Mouse (Mus musculus) CD4-positive, CD25-positive, alpha-beta regulatory T cell, adult 2 months (primary cell): Measurements from ENCODE around the gene Catip.
"Not testable (repeated sequence)": the region's sequence is repeated elsewhere in the genome, so short reads cannot be mapped to it uniquely, and the experiment has no call there.

Experiments used
- DNase-seq: peaks from one replicate; pipeline ENCODE4 v3.0.0-alpha.2; 2012; ENCODE audit warnings: low read depth, low spot score

Gene Catip

DNA sequence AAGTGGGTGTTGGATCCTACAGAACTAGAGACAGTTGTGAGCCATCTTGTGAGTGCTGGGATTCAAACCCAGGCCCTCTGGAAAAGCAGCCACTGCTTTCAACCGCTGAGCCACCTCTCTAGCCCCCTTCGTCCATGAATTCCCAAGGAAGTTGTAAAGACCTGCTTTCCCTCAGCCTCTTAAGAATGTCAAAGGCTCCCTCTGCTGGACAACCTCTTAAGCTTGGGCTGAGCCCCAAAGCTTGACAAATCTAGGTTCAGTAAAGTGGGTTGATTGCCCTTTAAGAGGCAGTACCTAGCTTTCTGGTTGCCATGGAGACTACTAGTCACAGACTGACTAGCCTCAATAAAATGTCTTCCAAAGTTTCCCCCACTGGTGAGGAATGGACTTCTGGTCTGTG, at the start of gene Catip:
Gene Catip (plus strand): TSS at position 297 of the 400 bp plus-strand sequence.
- peak; percentile 86 for DNase-seq

DNA sequence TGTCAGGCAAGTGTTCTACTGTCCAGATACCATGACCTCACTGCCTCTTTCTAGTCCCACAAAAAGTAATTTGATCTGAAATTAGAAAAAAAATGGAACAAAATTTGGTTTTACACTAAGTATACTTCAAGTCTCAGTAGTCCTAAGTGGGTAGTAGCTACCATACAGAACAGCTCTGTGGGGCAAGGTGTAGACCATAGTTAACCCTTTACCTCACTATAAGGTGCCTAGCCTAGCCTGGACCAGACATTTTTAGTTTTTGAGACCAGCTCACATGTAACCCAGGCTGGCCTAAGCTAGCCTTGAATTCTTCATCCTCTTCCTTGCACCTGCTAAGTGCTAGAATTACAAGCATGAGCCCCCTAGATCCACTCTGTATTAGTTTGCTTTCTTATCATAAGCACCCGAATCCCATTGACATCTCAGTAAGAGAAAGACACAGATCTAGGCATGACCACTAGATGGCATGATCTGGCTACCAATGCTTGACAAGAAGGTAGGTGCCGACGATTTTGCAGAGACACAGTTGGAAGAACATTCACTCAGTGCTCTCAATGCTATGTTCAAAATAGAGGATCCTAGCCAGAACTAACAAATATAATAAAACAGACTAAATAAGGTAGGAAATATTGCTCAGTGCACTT, 48.7 kb upstream of the Catip start:
- peak; percentile 88 for DNase-seq

DNA sequence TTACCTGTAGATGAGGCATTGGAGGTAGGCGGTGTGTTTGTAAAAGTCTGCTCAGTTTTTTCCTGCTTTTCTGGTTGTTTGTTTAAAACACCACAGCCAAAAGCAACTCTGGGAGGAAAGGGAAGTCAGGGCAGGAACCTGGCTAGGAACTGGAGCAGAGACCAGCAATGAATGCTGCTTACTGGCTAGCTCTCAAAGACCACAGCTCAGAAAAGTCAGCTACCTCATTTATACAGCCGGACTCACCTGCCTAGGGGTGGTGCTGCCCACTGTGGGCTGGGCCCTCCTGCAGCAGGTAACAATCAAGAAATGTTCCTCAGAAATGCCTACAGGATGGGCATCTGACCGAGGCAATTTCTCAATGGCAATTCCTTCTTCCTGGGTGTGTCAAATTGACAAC, 47.1 kb upstream of the Catip start:
- DNase-seq: no peak

DNA sequence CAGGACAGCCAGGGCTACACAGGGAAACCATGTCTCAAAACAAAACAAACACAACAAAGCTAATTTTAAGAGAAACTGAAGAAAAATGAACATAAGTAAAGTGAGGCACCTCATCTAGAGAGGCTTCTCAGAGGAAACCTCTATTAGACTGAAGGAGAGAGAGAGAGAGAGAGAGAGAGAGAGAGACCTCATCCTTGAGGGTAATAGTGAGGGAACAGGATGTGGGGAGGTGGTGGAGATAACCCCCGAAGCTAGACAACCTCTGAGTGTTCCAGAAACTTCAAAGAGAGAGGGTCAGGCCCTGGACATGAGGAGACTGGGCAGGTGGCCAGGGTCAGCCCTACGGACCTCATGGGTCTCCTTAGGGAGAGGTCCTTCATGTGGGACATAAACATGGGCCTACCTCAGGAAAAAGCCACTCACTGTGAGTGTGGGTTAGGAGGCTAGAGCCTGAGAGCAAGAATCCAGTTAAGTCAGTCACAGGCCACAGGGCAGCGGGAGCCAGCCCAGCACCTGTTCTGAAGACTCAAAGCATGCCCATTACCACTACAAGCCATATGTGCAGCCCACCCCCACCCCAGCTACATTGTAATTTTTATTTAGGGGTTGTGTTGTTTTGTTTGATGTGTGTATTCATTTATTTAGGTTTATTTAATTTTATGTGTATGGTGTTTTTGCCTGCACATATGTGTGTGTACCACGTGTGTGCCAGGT, 45.6 kb upstream of the Catip start:
- no peak for DNase-seq

DNA sequence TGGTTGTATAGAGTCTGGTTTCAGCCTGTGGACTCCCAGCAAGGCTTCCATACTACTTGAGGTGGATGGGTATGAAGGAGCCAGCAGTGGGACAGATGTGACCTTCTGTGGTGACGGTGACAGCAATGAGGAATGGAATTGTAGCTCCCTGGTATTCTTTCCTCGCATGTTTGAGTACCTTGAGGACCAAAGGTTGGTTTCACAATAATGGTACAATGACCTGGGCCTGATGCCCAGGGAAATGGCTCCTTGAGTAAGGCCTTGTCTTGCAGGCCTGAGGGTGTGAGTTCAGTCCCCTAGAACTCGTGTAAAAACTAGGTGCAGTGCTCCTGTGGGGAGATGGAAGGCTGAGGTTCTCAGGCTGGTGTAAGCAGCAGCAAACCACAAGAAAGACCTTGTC, 43.2 kb upstream of the Catip start:
- DNase-seq: no peak

DNA sequence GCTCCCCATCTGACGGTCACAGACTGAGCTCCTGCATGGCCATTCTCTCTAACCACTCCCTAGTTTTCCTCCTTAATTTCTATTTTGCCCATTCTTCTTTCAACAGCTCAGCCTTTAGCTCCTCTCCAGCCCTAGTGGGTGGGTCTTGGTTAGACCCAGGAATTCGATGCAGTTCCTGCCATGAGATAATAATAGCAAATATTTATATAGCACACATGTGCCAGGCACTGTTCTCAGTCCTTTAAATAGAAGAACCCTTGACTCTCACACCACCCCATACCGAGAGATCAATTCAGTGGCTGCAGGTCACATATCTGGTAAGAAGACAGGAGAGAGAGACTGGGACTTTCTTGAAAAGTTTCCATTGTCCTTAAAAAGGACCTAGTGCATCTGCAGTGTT, 40.5 kb upstream of the Catip start:
- no peak for DNase-seq

DNA sequence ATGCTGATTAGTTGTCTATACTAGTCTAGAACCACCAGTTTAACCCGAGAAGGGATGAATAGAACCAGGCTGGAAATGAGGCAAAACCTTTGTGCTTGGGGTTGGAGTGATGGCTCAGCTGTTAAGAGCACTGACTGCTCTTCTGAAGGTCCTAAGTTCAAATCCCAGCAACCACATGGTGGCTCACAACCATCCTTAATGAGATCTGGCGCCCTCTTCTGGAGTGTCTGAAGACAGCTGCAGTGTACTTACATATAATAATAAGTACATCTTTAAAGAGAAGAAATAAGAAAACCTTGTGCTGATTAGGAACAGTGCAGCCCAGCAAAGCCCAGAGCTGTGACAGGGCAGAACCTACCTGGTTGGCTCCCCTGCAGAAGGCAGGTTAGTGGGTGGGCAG, 35.0 kb upstream of the Catip start:
- DNase-seq: not testable (repeated sequence)

DNA sequence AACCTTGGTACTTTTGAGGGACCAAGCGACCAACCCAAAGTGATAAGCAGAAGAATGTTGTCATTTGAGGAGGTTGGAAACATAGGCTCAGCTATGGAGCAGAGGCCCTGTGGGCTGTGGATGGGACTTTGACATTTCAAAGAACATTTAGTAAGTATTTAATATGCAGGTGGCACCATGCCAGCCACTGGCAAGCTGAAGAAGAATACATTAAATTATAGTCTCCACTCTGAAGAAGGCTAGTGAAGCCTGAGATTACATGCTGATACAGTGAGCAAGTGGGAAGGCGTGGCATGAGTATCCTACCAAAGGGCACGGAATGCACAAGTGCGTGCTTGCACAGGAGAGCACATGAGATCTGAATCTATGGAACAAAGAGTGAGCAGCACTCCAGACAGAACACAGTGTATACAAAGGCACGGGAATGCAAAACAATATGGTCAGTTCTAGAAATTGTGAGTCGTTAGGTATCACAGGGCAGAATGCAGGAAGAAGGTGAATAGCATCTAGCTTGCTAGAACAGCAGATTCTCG, 31.9 kb upstream of the Catip start:
- DNase-seq: no peak

DNA sequence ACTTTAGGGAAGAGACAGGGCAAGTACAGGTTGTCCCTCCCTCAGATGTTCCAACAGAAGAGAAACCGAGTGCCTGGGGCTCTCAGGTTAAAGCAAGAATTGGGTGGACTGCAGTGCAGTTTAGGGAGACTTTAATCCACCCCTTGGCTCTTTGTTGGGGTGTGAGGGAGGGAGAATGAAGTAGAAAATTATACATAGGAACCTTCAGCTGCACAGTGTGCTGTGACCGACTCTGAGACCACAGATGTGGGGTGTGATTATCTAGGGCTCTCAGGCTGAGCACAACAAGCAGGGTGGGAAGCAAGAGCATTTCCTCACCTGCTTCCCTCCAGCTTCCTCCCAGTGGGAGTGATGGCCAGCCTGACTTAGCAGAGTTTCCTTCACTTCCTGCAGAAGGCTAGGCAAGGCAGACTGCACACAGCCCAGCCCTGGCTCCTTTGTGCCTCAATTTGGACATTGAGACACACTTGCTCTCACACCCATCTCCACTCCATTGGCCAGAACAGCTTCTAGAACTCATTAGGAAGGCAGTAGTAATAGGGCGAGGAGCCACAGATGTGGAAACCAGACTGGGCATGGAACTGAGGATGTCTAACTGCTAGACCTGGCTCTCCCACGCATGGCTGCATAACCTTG, 30.7 kb upstream of the Catip start:
- DNase-seq: no peak

DNA sequence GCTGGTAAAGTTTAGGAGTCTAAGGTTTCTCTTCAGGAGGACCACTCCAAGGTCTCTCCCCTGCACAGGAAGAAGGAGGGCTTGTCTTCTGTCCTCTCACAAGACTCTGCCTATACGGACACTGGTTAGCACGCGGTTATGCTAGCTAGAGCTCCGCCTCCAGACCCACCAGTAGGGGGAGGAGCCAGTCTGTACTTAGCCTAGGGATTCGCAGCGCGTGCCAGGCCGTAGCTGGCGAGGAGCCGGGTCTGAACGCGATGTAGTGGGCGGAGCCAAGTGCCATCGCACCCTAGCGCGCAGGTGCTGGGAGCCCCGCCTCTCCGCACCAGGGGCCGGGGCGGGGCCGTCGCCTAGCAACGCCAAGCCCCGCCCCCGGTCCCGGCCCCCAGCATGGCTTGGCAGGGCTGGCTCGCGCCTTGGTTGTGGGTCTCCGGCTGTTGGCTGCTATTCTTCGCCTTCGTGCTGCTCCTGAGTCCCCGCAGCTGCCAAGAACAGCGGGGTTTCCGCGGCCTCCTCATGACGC, 29.6 kb upstream of the Catip start:
- peak; percentile 98 for DNase-seq

DNA sequence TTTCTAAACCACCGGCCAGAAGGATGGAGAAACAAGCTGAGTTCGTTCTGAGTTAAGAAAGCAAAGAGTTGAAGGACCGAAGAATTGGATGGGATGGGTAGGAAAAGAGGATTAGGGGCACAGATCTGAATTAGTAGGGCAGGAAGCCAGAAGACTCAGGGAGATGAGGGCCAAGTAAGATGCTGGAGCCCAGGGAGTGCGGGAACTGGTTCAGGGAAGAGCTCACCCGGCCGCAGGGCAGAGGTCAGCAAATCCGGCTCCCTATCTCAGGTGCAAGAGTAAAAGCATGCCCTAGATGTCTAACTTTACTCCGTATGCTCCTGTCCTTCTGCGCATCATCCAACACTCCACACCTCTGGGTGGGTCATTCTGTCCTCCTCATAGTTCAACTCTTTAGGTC, 29.0 kb upstream of the Catip start:
- no peak for DNase-seq

DNA sequence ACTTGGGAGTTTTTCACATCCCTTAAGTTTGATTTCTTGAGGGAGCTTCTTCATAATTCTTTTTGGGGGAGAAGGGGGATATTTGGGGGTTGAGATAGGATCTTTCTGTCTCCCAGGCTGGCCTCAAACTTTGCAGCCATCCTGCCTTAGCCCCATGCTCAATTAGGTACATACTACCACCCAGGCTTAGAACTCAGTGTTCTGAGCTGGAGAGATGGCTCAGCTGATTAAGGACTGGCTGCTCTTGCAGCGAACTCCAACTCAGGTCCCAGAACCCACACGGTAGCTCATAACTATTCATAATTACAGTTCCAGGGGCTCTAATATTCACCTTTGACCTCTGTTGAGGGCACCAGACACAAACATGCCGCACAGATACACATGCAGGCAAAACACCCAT, 27.3 kb upstream of the Catip start:
- no peak for DNase-seq

DNA sequence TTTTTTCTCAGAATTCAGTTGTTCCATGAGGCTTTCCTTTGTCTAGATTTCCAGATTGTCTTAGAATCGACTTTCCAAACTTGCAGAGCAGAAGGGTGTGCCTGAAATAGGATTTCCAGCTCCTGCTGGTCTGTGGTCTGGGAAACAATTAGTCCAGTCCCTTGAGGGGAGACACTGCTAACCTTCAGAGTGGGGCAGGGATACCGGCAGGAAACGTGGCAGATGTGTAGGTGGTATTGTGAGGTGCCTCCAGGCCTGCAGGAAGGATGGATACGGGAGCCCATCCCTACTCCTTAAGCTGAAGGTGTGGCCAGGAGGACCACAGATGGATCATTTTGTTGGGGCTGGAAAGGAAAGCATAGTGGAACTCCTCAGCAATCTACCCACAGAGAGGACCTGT, 26.9 kb upstream of the Catip start:
- DNase-seq: no peak

DNA sequence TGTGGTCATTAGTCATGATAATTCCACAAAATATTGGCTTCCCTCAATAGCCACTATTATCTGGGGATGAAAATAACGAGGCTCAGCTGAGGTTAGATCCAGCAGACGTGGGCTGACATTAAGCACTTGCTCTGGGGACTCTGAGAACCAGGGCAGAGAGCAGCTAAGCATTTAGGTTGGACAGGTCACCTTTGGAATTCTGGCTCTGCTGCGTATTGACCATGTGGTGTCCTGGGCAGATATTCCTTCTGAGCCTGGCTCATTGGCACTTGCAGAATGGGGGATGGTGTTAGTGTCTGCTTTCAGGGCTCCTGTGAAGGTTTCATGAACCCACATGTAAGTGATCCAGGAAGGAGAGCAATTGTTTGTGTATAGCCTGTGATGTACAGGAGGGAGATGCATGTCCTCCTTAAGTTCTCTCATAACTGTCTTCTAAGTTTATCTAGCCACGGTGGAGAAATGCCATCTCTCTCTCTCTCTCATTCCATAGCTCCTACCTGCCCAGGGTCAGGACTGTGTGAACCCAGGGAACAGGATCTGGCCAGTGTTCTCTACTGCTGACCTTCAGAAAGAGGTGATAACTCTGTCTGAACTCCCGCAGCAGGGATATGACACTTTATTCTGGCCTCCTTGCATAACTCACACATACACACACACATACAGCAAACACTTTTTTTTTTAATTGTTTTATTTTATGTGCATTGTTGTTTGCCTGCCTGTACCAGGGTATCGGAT, 26.3 kb upstream of the Catip start:
- no peak for DNase-seq

DNA sequence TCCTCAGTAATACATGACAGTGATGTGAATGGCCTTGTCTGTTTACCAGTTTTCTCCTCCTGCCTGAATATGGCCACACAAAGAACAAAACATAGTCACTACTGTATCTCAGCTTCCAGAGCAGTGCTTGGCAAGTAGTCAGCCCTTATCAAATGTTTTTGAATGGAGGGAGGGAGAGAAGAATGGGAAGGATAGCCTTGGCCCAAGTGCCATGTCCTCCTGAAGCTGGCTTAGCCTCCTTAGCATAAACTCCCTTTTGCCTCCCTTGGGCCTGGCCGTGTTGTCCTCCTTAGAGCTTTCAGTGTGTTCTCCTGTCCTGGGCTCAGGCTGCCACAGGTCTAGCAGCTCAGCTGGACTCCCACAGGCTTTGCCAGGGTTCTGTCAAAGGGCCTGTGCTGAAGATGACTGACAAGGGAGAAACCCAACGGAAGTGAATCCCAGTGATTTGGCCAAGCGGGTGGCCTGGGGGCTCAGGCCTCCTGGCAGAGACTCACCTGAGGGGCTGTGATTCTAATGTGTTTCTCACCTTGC, 24.6 kb upstream of the Catip start:
- DNase-seq: no peak

DNA sequence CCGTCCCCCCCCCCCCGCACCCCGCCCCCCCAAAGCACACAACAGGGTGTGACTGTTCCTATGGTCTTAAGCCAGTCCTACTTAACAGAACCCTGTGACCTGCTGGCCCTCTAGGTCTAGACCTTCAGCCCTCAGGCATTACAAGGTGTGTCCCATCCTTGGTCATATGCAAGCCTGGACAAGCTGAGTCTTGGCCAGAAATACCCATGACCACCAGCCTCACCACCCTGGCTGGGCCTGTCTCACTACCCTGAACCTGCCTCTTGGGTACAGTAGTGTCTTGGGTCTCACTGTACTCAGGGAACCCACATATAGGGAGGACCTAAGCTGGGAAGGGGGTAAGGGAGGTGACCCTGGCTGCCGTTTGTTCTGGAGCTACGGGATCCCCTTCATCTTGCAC, 23.9 kb upstream of the Catip start:
- no peak for DNase-seq

DNA sequence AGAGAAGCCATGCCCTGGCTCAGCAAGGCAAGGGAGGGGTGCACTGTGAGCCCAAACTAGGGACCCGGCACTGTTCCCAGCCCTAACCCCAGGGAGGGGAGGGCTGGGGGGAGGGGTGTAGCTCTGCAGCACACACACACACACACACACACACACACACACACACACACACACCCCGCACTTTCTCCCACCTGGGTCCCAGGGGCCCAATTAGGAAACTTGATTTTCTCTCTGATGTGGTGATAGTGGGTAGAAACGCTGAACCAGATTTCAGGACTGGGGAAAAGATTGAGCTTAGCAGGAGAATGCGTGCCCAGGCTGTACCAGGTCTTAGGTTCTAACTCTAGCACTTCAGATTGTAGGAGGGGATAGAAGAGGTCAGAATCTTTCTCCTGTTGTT, 23.3 kb upstream of the Catip start:
- DNase-seq: no peak

DNA sequence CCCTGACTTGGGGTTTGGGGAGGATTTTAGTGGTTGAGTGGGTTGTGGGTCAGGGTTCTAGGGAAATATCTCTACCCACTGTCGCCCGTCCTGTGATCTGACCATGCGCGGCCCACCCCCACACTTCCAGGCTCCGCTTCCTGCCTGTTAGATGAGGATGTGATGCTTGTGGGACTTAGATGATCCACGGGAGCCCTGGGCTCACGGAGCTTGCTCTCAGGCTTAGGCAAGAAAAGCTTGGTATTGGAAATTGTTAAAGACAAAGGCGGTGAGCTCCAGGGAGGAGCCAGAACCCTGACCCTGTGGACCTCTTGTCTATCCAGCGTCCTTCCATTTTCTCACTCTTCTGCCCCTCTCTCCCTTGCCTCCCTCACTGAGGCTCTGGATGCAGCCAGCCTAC, 22.0 kb upstream of the Catip start:
- DNase-seq: no peak

DNA sequence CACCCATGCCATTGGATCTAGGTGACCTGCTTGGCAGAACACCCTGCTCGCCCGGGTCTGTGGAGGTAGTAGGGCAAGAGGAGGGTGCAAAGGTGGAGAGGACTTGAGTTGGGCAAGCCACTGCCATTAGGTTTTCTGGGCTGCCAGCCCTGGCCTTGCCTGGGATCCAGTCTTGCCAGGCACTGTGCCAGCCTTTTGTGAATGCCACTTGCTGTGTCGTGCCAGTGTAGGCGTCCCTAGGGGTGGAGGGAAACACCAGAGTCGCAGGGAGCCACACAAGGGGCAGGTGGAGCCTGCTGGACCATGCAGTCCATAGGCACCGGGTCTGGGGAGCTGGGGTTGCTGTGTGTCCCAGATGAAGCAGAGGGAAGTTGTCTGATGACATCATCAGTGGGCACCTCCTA, 21.5 kb upstream of the Catip start:
- no peak for DNase-seq

DNA sequence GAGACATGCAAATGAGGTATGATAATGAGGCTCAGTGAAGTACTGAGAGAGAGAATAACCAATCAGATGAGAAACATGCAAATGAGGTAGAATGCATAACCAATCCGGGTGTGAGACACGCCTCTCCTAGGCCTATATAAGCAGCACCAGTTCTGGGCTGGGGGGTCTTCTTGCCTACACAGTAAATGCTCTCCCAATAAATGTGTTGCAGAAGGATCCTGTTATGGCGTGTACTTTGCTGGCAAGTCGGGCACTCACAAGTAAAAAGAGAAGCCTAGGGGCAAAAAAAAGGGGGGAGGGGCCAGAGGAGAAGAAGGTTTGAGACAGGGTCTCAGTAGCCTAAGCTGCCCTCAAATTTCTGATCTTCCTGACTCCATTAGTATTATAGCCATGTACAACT, 20.9 kb upstream of the Catip start:
- not testable (repeated sequence) for DNase-seq

DNA sequence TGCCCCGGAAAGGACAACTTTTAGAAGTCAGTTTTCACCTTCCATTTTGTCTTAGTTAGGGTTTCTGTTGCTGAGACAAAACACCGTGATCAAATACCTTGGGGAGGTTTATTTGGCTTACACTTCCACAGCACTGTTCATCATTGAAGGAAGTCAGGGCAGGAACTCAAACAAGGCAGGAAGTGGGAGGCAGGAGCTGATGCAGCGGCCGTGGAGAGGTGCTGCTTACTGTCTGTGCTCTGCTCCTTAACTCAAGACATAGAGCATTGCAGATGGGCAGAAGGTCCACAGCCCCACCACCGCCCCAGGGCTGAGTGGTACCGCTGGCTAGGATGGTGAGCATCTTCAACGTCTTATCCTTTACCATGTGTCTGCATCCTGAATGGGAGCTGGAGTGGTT, 20.0 kb upstream of the Catip start:
- DNase-seq: peak; percentile 15

DNA sequence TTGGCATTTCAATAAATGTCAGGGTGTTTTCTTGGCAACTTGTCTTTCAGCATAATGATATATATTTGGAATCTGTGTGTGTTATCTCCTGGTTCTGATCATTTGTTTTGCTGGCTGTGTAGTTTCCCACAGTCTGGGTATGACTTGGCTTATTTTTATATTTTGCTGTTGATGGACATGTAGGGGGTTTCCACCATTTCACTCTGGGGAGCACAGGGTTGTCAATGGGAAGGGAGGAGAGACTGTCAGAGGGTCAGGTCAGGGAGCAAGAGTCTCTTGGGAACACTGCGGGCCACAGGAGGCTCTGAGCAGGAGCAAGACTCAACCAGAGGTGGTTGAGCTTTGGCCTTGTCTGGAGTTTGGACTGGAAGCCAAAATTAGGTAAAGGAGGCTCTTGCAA, 19.6 kb upstream of the Catip start:
- DNase-seq: no peak
